Mouse (Mus musculus) midbrain, embryonic 14.5 days (tissue): ENCODE measurements around the gene Sorcs2. TPM values are rescaled to one million over a fixed set of nuclear protein-coding genes. Genes with fewer than 3 reads are reported as not detected.

Experiments
- ATAC-seq: fragments of 200-750 bp; cut with Nextera tagmentation; 2 replicates; pipeline ENCODE4 v1.8.0; 2017; ENCODE audit warnings: moderate number of reproducible peaks, moderate library complexity; ENCODE audit not compliant: low FRiP score, low TSS enrichment
- DNase-seq: peaks from one replicate; pipeline ENCODE4 v3.0.0-alpha.2; 2015
- H3K27ac ChIP-seq: fragments of 300-500 bp; sonication (generic); replicated peaks from 2 replicates; pipeline ENCODE4 v1.5.1; 2014; ENCODE audit warnings: mild to moderate bottlenecking, low read depth, low read length, moderate library complexity
- H3K27me3 ChIP-seq: fragments of 300-500 bp; sonication (generic); 2 replicates; pipeline ENCODE4 v1.6.1; 2014; ENCODE audit warnings: low read length, control low read depth, mixed read lengths; ENCODE audit not compliant: control insufficient read depth, insufficient read depth
- H3K36me3 ChIP-seq: fragments of 300-500 bp; sonication (generic); 2 replicates; pipeline ENCODE4 v1.6.1; 2014; ENCODE audit warnings: low read length, control low read depth; ENCODE audit not compliant: control insufficient read depth, insufficient read depth
- H3K4me1 ChIP-seq: fragments of 300-500 bp; sonication (generic); 2 replicates; pipeline ENCODE4 v1.6.1; 2014; ENCODE audit warnings: mild to moderate bottlenecking, antibody characterized with exemption, low read length, control low read depth; ENCODE audit not compliant: control insufficient read depth, insufficient read depth
- H3K4me2 ChIP-seq: fragments of 300-500 bp; sonication (generic); 2 replicates; pipeline ENCODE4 v1.6.1; 2014; ENCODE audit warnings: mild to moderate bottlenecking, low read length, moderate library complexity
- H3K4me3 ChIP-seq: fragments of 300-500 bp; sonication (generic); replicated peaks from 2 replicates; pipeline ENCODE4 v1.5.1; 2014; ENCODE audit warnings: low read depth, low read length
- H3K9ac ChIP-seq: fragments of 300-500 bp; sonication (generic); replicated peaks from 2 replicates; pipeline ENCODE4 v1.6.1; 2014; ENCODE audit warnings: mild to moderate bottlenecking, low read length, moderate library complexity
- H3K9me3 ChIP-seq: fragments of 300-500 bp; sonication (generic); 2 replicates; pipeline ENCODE4 v1.6.1; 2016; ENCODE audit warnings: low read length, control low read depth, mixed read lengths; ENCODE audit not compliant: control insufficient read depth
- WGBS: fragments of 180-500 bp; shearing (Covaris S2); extraction: QIAGEN DNeasy Blood & Tissue Kit; methylation state at CpG from one replicate; pipeline ENCODE4 v1.1.7; 2014; 5-methylcytosine and 5-hydroxymethylcytosine counted together
- polyA plus RNA-seq: library from polyadenylated mRNA; unstranded; fragments of >200 nt; fragmentation: Nextera tagmentation; extraction: Ambion mirVana; gene quantifications from 2 replicates; pipeline ENCODE4 v1.2.1, GENCODE M21; 2014

Gene Sorcs2
- polyA plus RNA-seq, 1 experiment from 2014 or later = 15.1 TPM

- H3K4me1 ChIP-seq = no peaks in the 10 kb centered on the region
- no peak overlapping the region for H3K9ac ChIP-seq
- no peak overlapping the region for H3K4me2 ChIP-seq
- no peak overlapping the region for H3K4me3 ChIP-seq
- no peaks in the 10 kb centered on the region for H3K9me3 ChIP-seq
- no peak for DNase-seq
- H3K27ac ChIP-seq = peak overlapping the region; percentile 55
- no peaks in the 10 kb centered on the region for H3K27me3 ChIP-seq
- H3K36me3 ChIP-seq = no peaks in the 10 kb centered on the region
- 64% methylated on average over 4 of the region's 4 CpGs for WGBS
- no peak for ATAC-seq
These were observed 289.5 kb downstream of the Sorcs2 start for GRCm38 (mm10) chr5:36108339-36108887.

- H3K36me3 ChIP-seq = no peaks in the 10 kb centered on the region
- H3K27me3 ChIP-seq = no peaks in the 10 kb centered on the region
- H3K27ac ChIP-seq = no peak overlapping the region
- no peaks in the 10 kb centered on the region for H3K9me3 ChIP-seq
- H3K4me2 ChIP-seq = no peak overlapping the region
- 78% methylated on average over 2 of the region's 2 CpGs for WGBS
- no peak overlapping the region for H3K4me3 ChIP-seq
- DNase-seq (no peak), ATAC-seq (no peak)
- H3K9ac ChIP-seq = no peak overlapping the region
- no peaks in the 10 kb centered on the region for H3K4me1 ChIP-seq
These were observed 294.5 kb downstream of the Sorcs2 start for GRCm38 (mm10) chr5:36103483-36103882.

- ATAC-seq = no peak
- H3K27ac ChIP-seq = no peak overlapping the region
- no peak overlapping the region for H3K9ac ChIP-seq
- no peaks in the 10 kb centered on the region for H3K4me1 ChIP-seq
- H3K4me3 ChIP-seq = no peak overlapping the region
- no peak overlapping the region for H3K4me2 ChIP-seq
- no peak for DNase-seq
- no peaks in the 10 kb centered on the region for H3K36me3 ChIP-seq
- WGBS = 78% methylated on average over 10 of the region's 10 CpGs
- no peaks in the 10 kb centered on the region for H3K9me3 ChIP-seq
- no peaks in the 10 kb centered on the region for H3K27me3 ChIP-seq
These were observed 296.8 kb downstream of the Sorcs2 start for GRCm38 (mm10) chr5:36101129-36101528.

GRCm38 (mm10) chr5:36100488-36100887 is 297.5 kb downstream of the Sorcs2 start:
- no peak for ATAC-seq
- Histone ChIP-seq H3K4me3 (no peak overlapping the region), H3K27me3 (no peaks in the 10 kb centered on the region), H3K4me2 (no peak overlapping the region), H3K9ac (no peak overlapping the region), H3K27ac (no peak overlapping the region), H3K4me1 (no peaks in the 10 kb centered on the region), H3K9me3 (no peaks in the 10 kb centered on the region), H3K36me3 (no peaks in the 10 kb centered on the region)
- 69% methylated on average over 3 of the region's 3 CpGs for WGBS
- DNase-seq = no peak

- 65% methylated on average over 4 of the region's 4 CpGs for WGBS
- no peaks in the 10 kb centered on the region for H3K27me3 ChIP-seq
- no peaks in the 10 kb centered on the region for H3K4me1 ChIP-seq
- no peak overlapping the region for H3K9ac ChIP-seq
- no peaks in the 10 kb centered on the region for H3K9me3 ChIP-seq
- no peak overlapping the region for H3K27ac ChIP-seq
- H3K4me3 ChIP-seq = no peak overlapping the region
- no peak for DNase-seq
- no peaks in the 10 kb centered on the region for H3K36me3 ChIP-seq
- ATAC-seq = no peak
- no peak overlapping the region for H3K4me2 ChIP-seq
These were observed 298.3 kb downstream of the Sorcs2 start for GRCm38 (mm10) chr5:36099662-36100061.

- Histone ChIP-seq H3K9ac (no peak overlapping the region), H3K36me3 (no peaks in the 10 kb centered on the region), H3K27me3 (no peaks in the 10 kb centered on the region), H3K4me3 (no peak overlapping the region), H3K27ac (no peak overlapping the region), H3K4me2 (no peak overlapping the region), H3K4me1 (no peaks in the 10 kb centered on the region), H3K9me3 (no peaks in the 10 kb centered on the region)
- WGBS = 79% methylated on average over 8 of the region's 8 CpGs
- ATAC-seq = no peak
- no peak for DNase-seq
These were observed 301.9 kb downstream of the Sorcs2 start for GRCm38 (mm10) chr5:36096046-36096445.

GRCm38 (mm10) chr5:36090036-36090435 is 307.9 kb downstream of the Sorcs2 start:
- no peak overlapping the region for H3K9ac ChIP-seq
- no peak for ATAC-seq
- 0 out of 2 replicates have a peak, but pooled peaks cover 7% of the 10 kb centered on the region for H3K4me1 ChIP-seq
- no peaks in the 10 kb centered on the region for H3K9me3 ChIP-seq
- no peak overlapping the region for H3K4me3 ChIP-seq
- H3K27me3 ChIP-seq = no peaks in the 10 kb centered on the region
- H3K36me3 ChIP-seq = no peaks in the 10 kb centered on the region
- no peak for DNase-seq
- 85% methylated on average over 7 of the region's 7 CpGs for WGBS
- H3K27ac ChIP-seq = no peak overlapping the region
- H3K4me2 ChIP-seq = no peak overlapping the region

- no peaks in the 10 kb centered on the region for H3K9me3 ChIP-seq
- no peak overlapping the region for H3K4me3 ChIP-seq
- ATAC-seq (no peak), DNase-seq (no peak)
- peak overlapping the region; percentile 45 for H3K27ac ChIP-seq
- H3K27me3 ChIP-seq = no peaks in the 10 kb centered on the region
- no peak overlapping the region for H3K9ac ChIP-seq
- H3K4me2 ChIP-seq = no peak overlapping the region
- H3K4me1 ChIP-seq = 0 out of 2 replicates have a peak, but pooled peaks cover 7% of the 10 kb centered on the region
- H3K36me3 ChIP-seq = no peaks in the 10 kb centered on the region
- WGBS = 91% methylated on average over 2 of the region's 2 CpGs
These were observed 308.7 kb downstream of the Sorcs2 start for GRCm38 (mm10) chr5:36089243-36089642.

- DNase-seq (no peak), ATAC-seq (no peak)
- Histone ChIP-seq H3K4me2 (no peak overlapping the region), H3K9me3 (no peaks in the 10 kb centered on the region), H3K27me3 (no peaks in the 10 kb centered on the region), H3K4me1 (peaks cover 25% of the 10 kb centered on the region), H3K4me3 (no peak overlapping the region), H3K9ac (no peak overlapping the region), H3K27ac (no peak overlapping the region), H3K36me3 (no peaks in the 10 kb centered on the region)
- 75% methylated on average over 5 of the region's 5 CpGs for WGBS
These were observed 311.0 kb downstream of the Sorcs2 start for GRCm38 (mm10) chr5:36086931-36087330.
